Mouse (Mus musculus): ENCODE data around the gene Opcml.

- TF ChIP-seq POLR2A (IDR thresholded peaks at IDR 0.05; ENCODE audit: extremely low read depth, insufficient read depth, low read length) (no peak), CTCF (IDR thresholded peaks at IDR 0.05; ENCODE audit: extremely low read depth, insufficient read depth, low read length) (no peak)
These were observed 363.2 kb downstream of the Opcml start for GRCm38 (mm10) chr9:28153748-28154147.

Measured in cortical plate, adult 2 months (tissue).